Mouse (Mus musculus): ENCODE results near the gene Kremen1.
A peak's percentile ranks its signal among the peaks of the same experiment; 100 is the strongest.

Kremen1 gene

DNA sequence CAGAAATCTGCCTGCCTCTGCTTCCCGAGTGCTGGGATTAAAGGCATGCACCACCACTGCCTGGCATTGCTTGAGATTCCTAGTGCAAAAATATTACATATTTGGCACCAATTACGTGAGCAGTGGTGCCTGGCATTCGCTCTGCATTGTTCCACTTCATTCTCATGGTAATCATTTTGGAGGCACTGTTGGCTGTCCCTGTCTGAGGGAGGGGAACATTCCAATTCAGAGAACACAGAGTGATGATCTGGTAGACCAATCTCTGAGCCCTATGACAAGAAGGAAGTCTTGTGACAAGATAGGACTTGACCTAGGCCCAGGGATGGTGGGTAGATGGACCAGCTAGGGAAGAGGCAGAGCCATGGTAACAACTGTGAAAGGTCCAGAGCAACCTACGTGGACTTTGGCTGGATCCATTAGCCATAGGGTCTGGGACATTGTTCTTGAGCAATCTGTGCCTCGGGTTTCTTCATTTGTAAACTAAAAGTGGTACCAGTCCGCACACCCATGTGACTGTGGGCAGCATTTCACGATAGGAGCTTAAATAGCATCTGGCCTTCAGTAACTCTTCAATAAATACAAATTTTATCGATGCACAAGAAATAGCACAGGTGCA is 8.6 kb upstream of the Kremen1 start:
- DNase-seq (ENCODE audit: low spot score in 2 of 2) = no peak

DNA sequence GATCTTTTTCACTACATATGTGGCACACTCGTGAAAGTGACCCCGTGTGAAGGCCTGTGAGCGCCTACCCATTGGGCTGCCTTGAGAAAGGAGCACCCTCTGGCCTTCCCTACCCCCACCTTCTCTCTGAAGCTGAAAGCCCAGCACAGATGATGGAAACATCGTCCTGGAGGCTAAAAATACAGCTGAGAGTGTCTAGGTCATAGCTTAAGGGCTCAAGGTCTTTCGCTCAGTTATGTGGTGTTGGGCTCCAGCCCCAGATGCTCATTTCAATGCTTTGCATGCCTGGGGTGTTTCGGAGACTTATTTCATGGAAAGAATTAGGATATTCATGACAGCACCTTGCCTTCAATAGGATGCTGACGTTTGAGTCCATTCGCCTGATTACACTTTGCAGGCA is 4.4 kb upstream of the Kremen1 start:
- DNase-seq (ENCODE audit: low spot score in 2 of 2) = no peak

DNA sequence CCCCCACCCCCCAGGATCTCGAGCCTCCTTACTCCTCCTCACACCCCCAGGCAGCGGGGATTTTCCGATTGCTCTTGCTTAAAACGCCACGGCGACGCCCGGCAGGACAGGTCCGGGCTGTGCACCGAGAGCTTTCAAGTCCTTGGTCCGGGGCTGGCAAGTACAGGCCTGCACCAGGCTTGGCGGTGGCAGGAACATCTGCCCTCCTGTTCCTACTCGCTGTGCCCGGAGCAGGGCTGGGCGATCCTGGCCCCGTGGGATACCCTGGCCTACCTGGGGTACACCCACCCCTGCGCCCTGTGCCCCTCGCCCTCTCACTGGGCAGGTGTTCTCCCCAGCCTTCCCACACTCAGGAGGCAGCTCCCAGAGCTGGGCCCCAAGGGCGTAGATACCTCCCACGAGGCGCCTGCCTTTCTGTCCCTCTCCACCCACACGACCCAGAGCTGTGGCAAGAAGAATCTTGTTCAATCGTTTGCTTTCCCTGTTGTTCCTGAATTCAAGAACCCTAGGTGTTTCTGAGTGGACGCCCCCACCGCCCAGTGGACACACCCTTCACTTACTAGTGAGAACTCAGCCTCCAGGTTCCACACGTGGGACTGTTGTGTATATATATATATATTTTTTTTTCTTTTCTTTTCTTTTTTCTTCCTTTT is 1.8 kb upstream of the Kremen1 start:
- no peak for DNase-seq (ENCODE audit: low spot score in 2 of 2)

DNA sequence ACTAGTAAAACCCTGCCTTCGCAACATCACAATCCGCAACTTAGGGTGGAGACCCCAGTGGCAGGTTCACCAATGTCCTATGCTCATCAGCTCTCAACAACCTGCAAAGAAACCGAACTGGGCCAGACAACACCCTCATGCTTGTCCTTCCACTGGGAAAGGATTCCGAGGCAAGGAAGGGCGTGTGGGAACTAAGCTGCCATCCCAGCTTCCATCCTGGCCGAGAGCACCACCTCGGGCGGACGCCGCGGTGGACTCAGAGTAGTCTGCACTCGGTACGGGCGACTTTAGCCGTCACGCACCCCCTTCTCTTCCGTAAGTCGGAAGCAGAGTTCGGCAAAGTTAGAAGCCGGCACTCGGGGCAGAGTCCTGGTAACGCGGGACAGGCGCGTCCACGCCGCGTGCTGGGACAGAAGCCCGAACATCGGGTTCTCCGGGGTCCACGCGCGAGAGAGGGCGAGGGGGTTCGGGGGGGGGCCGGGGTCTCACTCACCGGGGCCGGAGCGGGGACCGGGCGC is 357 bp downstream of the Kremen1 start:
- DNase-seq (ENCODE audit: low spot score in 2 of 2) = peak; percentile 51 to 59

DNA sequence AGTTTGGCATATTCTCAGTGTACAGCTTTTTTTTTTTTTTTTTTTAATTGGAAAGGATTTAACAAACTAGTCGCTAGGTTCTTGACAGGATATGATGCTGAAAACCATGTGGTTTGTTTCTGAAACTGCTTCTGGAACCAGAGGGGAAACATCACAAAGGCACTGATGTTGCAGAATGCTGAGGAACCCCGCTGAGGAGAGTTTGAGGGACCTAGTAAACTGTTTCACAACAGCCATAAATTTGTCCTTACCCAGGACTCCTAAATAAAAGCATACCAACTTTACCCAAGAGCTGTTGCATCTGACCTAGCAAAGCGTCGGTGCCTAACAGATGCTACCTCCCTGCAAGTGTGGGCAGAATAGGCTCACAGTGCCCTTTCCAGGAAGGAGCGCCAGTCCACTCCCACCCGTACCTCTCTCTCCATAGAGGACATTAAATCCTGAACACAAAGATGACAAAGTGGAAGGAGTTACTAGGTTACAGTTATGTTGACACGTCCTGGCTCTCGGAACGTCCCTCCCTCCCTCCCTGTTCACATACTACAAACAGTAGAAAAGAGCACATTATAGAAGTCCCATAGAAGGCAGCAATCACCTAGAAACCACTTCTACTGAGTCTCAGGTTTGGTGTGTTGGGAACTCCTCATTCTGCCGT is 1.3 kb downstream of the Kremen1 start:
- peak; percentile 40 to 55 for DNase-seq (ENCODE audit: low spot score in 2 of 2)

DNA sequence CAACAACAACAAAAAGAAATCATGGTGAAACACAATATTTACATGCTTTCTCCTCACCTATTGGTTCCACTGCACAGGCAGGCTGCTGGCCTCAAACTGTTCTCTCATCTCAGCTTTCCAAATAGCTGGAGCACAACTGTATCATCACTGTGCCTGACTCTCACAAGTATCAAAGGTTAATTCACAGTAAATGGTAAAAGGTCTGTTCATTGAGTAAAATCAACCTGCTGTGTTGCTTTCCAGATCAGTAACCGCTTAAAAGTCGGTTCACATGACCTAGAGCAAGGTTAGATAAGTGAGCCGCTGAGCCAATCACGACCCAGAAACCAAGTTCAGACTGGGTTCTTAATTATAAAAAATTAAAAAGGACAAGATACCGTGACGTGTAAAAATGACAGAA is 3.3 kb downstream of the Kremen1 start:
- DNase-seq (ENCODE audit: low spot score in 2 of 2) = no peak

DNA sequence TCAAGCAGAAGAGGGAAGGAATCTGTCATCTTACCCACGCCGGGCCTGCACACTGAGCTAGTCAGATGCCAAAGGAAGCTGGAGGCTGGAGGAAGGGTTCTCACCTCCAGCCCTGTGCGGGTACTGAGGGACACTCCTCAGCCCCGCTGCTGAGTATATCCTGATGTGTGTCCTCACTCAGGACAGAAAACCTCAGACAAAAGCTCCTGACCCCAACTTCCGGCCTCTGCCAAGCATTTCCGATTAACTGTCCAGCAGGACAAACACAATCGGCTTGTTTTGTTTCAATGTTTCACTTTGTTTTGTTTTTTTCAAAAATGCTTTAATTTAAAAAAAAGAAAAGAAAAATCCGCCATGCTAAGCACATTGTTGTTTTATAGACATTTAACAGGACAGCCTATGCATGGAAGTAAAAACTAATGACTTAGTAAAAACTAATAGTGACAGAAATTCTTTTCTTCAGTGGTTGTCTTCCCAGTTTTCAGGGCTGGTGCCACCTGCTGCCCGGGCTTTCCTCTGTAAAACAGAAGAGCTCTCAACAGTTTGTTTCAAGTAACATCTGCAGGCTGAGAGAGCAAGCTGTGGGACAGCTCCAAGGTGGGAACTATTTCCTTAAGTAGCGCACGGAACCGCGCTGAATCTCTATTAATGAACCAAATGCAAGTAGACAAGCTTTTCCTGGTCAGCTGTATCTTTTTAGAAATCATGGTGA is 4.1 kb downstream of the Kremen1 start:
- peak; percentile 35 to 37 for DNase-seq (ENCODE audit: low spot score in 2 of 2)

DNA sequence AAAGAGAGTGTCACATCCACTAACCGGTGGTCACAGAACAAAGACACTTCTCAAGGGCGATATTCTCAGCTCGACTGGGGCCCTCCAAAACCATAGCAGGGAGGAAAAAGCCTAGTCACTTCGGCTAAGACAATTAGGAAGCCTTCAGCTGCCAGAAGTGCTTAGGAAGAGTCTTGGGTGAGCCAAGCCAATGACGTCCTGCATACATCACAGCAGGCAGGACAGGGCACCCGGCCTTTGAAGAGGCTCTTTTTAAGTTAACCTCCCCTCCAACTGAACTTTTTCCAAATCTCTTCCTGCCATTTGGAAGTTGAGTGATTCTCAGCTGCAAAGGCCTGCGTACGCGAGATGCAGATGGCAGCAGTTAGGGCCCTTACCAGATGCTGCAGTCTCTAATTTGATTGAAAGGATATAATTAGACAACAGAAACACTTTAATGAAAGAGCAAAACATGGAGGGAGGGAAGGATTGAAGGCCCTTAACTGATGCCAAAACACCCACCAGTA is 5.8 kb downstream of the Kremen1 start:
- no peak for DNase-seq (ENCODE audit: low spot score in 2 of 2)

DNA sequence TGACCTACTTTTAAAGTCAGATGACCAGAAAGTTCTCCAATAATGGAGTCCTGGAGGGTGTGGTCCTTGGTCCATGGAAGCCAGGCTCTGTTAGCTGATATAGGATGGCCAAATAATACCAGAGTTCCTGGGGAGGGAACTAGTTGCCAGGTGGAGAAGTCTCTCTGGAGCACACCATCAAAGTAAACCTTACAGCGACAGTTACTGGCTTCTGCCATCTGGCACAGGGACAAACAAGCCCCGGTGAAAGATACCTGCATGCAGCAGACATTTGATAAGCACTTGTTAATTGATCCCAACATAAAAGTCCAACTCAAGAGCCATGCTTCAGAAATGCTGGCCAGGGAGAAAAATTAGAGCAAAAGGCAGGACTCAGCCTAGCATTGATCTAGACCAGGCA is 7.3 kb downstream of the Kremen1 start:
- peak; percentile 45 to 52 for DNase-seq (ENCODE audit: low spot score in 2 of 2)

DNA sequence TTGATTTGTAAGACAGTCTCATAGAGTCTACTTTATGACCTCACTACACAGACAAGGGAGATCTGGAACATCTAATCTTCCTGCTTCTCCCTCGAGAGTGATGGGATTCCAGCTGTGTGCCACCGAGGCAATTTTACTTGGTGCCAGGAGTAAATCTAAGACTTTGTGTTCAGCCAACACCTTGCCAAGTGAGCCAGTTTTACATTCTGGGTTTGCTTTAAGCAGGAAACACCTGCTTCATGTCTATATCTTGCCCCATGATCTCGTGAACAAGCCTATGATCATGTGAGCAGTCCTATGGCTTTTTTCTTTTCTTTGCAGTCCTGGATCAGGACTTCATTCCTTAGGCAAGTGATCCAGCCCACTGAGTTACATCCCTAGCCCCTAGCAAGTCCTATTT is 7.8 kb downstream of the Kremen1 start:
- peak; percentile 60 to 63 for DNase-seq (ENCODE audit: low spot score in 2 of 2)

DNA sequence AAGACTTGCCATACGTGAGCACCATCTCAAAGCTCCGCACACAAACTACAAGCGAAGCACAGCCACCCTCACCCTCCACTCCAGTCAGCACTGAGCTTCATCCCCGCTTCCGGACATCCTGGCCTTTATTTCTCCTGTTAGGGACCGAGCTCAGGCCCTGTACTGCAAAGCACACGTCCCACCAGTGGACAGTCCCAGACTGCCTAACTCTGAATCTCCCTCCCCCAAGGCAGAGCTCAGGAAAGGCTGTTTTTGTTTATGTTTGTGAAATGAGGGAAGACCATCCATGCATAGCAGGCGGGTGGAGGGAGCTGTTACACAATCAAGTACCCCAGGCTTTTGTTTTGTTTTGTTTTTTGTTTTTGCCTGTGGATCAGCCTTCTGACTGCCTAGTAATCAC is 8.6 kb downstream of the Kremen1 start:
- no peak for DNase-seq (ENCODE audit: low spot score in 2 of 2)

DNA sequence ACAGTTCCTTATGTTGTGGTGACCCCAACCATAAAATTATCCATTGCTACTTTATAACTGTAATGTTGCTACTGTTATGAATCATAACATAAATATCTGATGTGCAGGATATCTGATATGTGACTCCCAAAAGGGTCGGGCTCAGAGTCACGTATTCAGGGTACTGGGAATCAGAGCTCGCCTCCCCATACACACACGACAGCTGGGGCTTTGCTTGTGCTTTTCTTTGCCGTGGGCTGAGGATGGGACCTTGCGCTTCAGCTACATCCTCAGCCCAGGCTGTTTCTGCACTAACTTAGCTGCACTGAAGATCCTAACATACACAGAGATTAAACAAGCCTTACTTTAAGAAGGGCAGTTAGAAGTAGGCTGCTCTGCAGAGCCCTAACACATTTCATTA is 10.2 kb downstream of the Kremen1 start:
- DNase-seq (ENCODE audit: low spot score in 2 of 2) = no peak

DNA sequence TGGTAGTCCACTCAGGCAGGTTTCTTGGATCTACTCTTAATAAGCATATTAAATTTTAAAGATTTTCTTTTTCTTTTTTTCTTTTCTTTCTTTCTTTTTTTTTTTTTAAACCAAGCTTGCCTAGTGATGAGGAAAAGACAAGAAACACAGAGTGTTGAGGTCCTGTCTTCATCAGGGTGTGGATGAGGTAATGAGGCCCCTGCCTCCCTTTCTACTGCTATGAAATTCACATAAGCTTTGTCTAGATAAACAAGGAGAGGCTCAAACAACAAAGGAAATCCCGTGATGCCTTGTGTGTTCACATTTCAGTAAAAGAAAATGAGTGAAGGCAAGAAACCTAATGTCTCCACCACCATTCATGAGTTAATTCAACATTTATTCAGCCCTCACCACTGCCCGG is 13.2 kb downstream of the Kremen1 start:
- DNase-seq (ENCODE audit: low spot score in 2 of 2) = no peak

DNA sequence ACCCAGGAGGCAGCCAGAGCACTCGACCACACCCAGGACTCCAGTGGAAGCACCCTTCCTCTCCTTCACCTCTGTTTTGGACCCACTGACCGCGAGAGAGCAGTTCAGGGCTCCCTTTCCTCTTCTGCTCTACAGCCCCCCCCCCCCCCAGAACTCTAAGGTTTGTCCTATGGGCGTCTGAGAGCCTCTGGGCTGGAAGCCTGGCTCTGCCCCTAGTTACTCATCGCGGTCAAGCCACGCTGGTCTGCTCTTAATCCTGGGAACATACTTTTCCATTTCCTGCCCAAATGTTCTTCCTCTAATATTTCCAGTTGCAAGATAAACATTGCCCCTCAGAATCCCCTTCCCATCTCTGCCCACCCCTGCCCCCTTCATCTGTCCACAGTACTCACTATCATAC is 15.9 kb downstream of the Kremen1 start:
- no peak for DNase-seq (ENCODE audit: low spot score in 2 of 2)

DNA sequence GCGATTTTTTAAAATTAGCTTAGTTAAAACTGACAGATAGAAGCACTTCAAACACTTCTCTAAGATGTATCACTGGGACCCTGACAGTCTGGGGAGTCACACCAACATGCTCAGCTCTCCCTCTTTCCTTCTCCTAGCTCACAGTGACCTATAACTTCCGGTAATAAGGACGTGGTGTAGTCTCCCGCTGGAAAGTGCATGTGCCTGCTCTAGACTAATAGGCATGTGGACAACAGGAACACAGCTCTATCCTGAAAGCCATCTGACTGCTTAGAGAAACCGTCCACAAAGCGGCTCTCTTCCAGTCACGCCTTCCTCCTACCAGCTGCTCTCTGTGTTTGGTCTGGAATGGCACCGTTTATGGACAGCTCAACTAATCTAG is 16.6 kb downstream of the Kremen1 start:
- DNase-seq (ENCODE audit: low spot score in 2 of 2) = no peak

DNA sequence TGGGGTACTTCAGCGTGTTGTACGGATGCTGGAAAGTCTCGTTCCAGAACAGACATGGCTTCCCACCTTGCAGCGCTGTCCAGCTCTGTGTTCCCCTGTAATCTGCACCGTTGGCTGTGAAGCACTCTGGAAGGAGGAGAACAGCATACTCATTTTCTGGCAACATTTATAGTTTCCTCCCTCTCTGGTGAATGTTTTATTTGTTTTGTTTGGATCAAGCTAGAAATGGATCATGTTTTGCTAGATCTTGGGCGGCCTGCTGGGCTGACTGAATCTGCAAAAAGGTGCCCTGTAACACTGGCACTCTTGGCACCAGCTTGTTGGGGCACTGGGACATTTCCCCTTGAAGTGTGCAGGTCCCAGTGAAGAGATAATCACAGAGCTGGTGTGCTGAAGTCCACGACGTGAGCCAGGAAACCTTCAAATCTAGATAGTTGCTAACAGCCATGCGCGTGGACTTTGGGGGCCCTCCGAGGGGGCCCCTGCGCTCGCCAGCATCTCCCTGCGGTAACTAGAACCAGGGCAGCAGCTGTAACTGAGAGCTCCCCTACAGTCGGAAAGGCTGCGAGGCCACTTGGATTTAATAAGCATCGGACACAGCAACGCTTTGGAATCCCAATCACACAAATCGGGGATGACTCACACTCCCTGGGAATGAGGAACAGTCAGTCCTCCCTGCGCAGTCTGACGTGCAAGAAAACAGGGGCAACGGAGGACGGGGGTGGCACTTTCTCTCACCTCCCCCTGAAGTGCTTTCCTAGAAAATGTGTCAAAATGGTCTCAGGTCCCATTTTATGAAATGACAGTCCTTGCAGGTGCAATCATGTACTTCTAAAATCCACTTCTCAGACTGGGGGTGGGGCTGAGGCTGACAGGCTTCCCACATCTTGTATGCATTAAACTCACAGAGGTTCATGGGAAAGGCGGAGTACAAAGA is 17.3 kb downstream of the Kremen1 start:
- DNase-seq (ENCODE audit: low spot score in 2 of 2) = no peak

DNA sequence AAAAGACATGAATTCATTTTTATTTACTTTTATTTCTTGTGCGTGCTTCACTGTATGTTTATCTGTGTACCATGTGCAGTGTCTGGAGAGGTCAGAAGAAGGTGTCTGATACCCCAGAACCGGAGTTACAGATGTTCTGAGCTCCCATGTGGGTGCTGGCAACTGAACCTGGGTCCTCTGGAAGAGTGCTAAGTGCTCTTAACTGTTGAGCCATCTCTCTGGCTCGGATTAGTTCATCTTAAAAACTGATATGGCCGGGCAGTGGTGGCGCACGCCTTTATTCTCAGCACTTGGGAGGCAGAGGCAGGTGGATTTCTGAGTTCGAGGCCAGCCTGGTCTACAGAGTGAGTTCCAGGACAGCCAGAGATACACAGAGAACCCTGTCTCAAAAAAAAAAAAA is 18.1 kb downstream of the Kremen1 start:
- no peak for DNase-seq (ENCODE audit: low spot score in 2 of 2)

DNA sequence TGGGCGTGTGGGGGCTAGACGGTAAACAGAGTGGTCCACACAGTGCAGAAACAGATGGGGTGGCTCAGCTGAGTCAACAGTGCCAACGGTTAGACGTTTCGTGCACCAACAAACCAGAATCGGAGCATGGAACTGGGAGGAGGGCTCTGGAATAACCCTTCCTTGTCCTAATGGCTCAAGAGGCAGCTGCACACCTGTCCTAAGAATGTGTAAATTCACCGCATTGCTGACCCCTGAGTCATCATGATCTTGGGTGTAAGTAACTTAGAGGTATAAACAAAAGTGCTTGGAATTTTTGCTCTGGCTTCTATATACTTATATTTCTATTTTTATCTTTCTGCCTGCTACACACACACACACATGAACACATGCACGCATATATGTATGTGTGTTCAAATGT is 19.2 kb downstream of the Kremen1 start:
- no peak for DNase-seq (ENCODE audit: low spot score in 2 of 2)

DNA sequence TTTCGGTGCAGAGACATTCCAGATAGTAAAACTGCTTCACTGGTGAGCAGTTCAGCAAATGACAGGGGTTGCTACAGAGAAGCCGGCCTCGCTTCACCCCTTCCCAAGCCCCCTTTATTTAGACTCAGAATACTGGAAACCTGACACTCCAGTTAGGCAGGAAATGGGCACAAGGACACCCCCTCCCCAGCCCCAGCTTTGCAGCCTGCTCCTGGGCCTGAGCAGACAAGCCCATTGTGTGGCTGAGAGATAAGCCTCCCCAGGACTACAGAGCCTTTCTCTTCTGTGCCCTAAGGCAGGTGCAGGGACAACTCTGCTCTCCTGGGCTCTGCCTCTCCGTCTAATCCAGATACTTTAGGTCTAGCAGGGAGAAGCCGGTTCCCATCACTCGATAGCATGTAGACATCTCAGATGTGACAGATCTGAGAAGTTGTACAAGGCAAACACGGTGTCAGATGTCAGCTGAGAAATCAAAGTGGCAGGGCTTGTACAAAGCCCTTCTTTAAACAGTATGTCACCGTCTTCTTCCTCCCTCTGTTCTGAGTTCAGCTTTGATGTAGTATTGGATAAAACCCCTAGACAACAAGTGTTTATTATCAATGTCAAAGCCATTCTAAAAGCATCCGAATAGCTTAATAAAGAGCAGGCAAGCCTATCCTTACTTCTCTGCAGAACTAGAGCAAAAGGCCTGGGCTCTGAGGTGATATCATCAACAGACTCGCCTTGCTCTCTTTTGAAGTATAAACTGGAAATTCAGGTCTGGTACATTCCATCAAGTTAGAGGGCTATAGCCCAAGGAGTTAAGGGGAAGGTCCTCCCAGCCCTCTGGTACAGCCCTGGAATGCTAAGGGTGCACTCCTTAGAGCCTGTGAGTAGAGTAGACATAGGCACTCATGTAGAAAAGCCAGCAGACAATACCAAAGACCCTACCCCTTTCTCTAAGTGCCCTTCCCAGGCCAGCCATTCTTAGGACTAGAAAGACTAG is 21.4 kb downstream of the Kremen1 start:
- no peak for DNase-seq (ENCODE audit: low spot score in 2 of 2)

DNA sequence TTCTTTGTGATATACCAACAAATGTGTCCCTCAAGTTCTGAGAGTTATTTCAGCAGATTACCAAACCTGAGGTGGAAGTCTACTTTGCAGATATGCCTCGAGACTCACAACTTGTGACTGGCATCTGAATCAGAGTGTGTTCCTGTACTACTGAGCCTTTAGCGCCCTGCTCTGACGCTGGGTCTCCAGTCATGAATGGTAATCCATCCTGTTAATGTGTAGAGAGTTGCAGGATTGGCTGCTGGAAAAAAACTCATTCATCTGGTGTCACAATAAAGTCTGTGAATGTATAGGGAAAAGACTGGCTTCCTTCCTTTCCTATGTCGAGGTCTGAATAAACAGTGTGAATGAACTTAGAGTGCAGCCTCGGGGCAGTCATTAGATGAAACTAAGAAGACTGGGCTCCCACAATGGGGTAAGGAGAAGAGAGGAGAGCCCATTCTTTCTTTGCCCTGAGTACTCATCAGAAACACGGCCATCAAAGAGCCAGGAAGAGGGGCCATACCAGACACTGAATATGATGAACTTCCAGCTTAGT is 41.4 kb downstream of the Kremen1 start:
- no peak for DNase-seq (ENCODE audit: low spot score in 2 of 2)
